Mouse (Mus musculus) forebrain, postnatal 0 days (tissue): ENCODE measurements around the gene Zmym3. TPM values are rescaled to one million over a fixed set of nuclear protein-coding genes. Genes with fewer than 3 reads are reported as not detected.

Experiments used
- ATAC-seq: fragments of 200-750 bp; cut with Nextera tagmentation; 2 replicates; pipeline ENCODE4 v1.8.0; 2017; ENCODE audit warnings: mild to moderate bottlenecking, moderate library complexity
- DNase-seq: peaks from one replicate; pipeline ENCODE4 v3.0.0-alpha.2; 2015
- H3K27ac ChIP-seq: fragments of 300-500 bp; sonication (generic); 2 replicates; pipeline ENCODE4 v1.5.1; 2014; ENCODE audit warnings: low read depth, mild to moderate bottlenecking, antibody characterized with exemption, low read length, moderate library complexity, mixed read lengths
- H3K27me3 ChIP-seq: fragments of 300-500 bp; sonication (generic); 2 replicates; pipeline ENCODE4 v1.6.1; 2014; ENCODE audit warnings: mild to moderate bottlenecking, low read length, mixed read lengths; ENCODE audit not compliant: insufficient read depth
- H3K36me3 ChIP-seq: fragments of 300-500 bp; sonication (generic); 2 replicates; pipeline ENCODE4 v1.6.1; 2014; ENCODE audit warnings: mild to moderate bottlenecking, moderate library complexity; ENCODE audit not compliant: insufficient read depth
- H3K4me1 ChIP-seq: fragments of 300-500 bp; sonication (generic); 2 replicates; pipeline ENCODE4 v1.6.1; 2014; ENCODE audit warnings: antibody characterized with exemption; ENCODE audit not compliant: insufficient read depth
- H3K4me2 ChIP-seq: fragments of 300-500 bp; sonication (generic); 2 replicates; pipeline ENCODE4 v1.6.1; 2014; ENCODE audit warnings: low read depth, mild to moderate bottlenecking, moderate library complexity
- H3K4me3 ChIP-seq: fragments of 300-500 bp; sonication (generic); 2 replicates; pipeline ENCODE4 v1.5.1; 2014; ENCODE audit warnings: low read depth, low read length, mixed read lengths
- H3K9ac ChIP-seq: fragments of 300-500 bp; sonication (generic); 2 replicates; pipeline ENCODE4 v1.6.1; 2014; ENCODE audit warnings: mild to moderate bottlenecking
- H3K9me3 ChIP-seq: fragments of 300-500 bp; sonication (generic); 2 replicates; pipeline ENCODE4 v1.6.1; 2016; ENCODE audit warnings: low read length
- CTCF ChIP-seq: sonication (generic); IDR thresholded peaks from 2 replicates; pipeline ENCODE4 v1.5.1; 2016; ENCODE audit warnings: antibody characterized with exemption, control low read depth, low read depth
- WGBS: fragments of 180-500 bp; shearing (Covaris S2); extraction: QIAGEN DNeasy Blood & Tissue Kit; methylation state at CpG from one replicate; pipeline ENCODE4 v1.1.7; 2014; 5-methylcytosine and 5-hydroxymethylcytosine counted together
- polyA plus RNA-seq: library from polyadenylated mRNA; unstranded; fragments of >200 nt; fragmentation: Nextera tagmentation; extraction: Ambion mirVana; gene quantifications from 2 replicates; pipeline ENCODE4 v1.2.1, GENCODE M21; 2015
- total RNA-seq: library from RNA; depleted of rRNA; stranded (reverse); fragments of >200 nt; gene quantifications from 2 replicates; pipeline ENCODE4 v1.2.3, GENCODE M21; 2014; rRNA removed

Gene Zmym3
- total RNA-seq, result 197 and 199 TPM in 2 replicates
- polyA plus RNA-seq, result 94.7 and 102 TPM in 2 replicates

DNA sequence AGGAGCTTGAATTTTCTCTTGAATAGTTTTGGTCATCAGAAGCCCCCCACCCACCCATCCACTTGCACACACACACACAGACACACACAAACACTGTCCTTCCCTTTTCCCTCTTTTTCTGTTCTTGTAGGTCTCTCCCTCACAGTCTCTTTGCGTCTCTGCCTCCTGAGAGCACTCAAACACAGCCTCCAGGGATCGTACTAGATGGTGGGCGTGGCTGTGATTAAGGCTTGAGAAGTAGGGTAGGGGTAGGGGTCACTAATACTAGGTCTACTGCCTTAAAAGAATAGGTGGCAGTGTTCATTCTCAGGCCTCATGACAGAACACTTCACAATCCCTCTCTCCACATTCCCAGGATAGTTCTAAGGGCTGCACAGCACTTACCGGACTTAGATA, at the start of gene Zmym3:
Gene Zmym3 (minus strand): TSS at position 150 of the 396 bp plus-strand sequence.
- Histone ChIP-seq H3K9ac (peak within 1 kb of the TSS; percentile 67), H3K4me2 (peak within 1 kb of the TSS; percentile 52), H3K36me3 (peaks cover under 1% of the 10 kb centered on the region; the same call in 1 of the 2 replicates), H3K27ac (peak within 1 kb of the TSS; percentile 86), H3K4me1 (no peaks in the 10 kb centered on the region), H3K27me3 (no peaks in the 10 kb centered on the region), H3K4me3 (peak within 1 kb of the TSS; percentile 56), H3K9me3 (no peaks in the 10 kb centered on the region)
- WGBS, result 26% methylated on average over 4 of the region's 4 CpGs
- peak; percentile 16 for DNase-seq
- no peak for ATAC-seq
- no peak for TF ChIP-seq CTCF

DNA sequence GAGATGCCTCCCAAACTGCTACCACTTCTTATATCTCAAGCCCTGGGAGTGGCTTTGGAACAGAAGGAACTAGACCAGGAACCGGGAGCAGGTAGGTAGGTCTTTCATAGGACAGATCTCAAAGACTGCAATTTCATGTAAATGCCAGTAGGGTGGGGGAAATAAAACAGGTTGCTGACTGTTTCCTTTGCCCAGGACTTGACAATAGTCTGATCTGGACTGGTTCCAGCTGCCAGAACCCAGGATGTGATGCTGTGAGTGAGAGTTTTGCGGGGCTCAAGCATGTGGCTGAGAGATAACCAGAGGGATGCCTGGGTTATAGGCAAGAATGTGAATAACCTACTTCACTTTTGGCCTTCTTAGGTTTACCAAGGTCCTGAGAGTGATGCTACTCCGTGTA, 30.9 kb upstream of the Zmym3 start:
- WGBS, result 80% methylated on average over 3 of the region's 3 CpGs
- Histone ChIP-seq H3K9me3 (no peaks in the 10 kb centered on the region), H3K4me1 (no peaks in the 10 kb centered on the region), H3K9ac (no peak overlapping the region), H3K27me3 (no peaks in the 10 kb centered on the region), H3K27ac (no peak overlapping the region), H3K4me3 (no peak overlapping the region), H3K4me2 (no peak overlapping the region), H3K36me3 (peaks cover 9% of the 10 kb centered on the region; the same call in 1 of the 2 replicates)
- DNase-seq (no peak), ATAC-seq (no peak)
- no peak for TF ChIP-seq CTCF

DNA sequence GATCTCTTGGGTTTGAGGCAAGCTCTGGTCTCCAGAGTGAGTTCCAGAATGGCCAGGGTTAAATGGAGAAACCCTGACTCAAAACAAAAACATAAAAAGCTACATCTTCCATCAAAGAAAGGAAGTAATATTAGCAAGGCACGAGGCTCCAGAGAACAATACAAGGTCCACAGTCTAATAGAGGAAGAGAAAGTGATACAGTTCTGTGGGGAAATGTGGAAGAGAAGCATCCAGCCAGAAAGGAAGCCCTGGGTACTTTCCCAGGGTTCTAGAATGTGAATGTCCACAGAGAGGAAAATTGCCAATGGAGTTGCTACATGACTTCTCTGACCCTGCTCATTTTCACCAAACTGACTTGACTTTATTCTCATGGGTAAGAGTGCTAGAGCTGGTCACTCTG, 30.5 kb upstream of the Zmym3 start:
- TF ChIP-seq CTCF, result no peak
- Histone ChIP-seq H3K27ac (no peak overlapping the region), H3K9me3 (no peaks in the 10 kb centered on the region), H3K4me3 (no peak overlapping the region), H3K4me1 (no peaks in the 10 kb centered on the region), H3K27me3 (no peaks in the 10 kb centered on the region), H3K9ac (no peak overlapping the region), H3K36me3 (peaks cover 13% of the 10 kb centered on the region; the same call in 1 of the 2 replicates), H3K4me2 (no peak overlapping the region)
- WGBS, result 71% methylated on average over 1 of the region's 1 CpGs
- DNase-seq (no peak), ATAC-seq (no peak)

DNA sequence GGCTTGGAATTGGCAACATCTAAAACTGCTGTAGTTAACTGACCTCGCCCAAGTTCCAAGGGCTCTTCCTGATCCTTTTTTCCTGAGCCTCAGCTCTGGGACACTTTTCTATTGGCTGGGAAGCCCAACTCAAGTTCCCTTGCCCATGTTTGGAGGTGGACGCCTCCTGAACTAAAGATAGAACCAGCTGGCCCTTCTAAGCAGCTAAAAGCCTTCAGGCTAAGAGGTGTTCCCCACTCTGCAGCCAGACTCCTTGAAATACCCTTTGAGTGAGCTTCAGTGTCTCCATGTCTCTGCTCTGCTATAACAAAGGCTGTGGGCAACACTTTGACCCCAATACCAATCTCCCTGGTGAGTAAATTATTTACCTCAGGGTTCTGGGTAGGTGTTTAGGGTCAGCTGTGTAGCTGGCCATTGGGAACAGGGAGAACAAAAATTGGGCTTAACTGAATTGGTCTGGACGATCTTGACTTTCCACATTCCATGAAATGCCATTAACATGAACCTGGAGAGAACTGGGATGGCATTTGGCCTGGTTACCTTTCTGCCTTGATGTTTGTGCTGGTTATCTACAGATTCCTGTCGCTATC, 28.3 kb upstream of the Zmym3 start, which contains the start of gene Itgb1bp2:
Gene Itgb1bp2 (plus strand): TSS at position 203 of the 590 bp plus-strand sequence.
- 76% methylated on average over 4 of the region's 4 CpGs for WGBS
- Histone ChIP-seq H3K4me1 (no peaks in the 10 kb centered on the region), H3K9ac (no peak within 1 kb of the TSS), H3K4me3 (no peak within 1 kb of the TSS), H3K27me3 (no peaks in the 10 kb centered on the region), H3K27ac (no peak within 1 kb of the TSS), H3K9me3 (no peaks in the 10 kb centered on the region), H3K4me2 (no peak within 1 kb of the TSS), H3K36me3 (peaks cover 16% of the 10 kb centered on the region)
- no peak for ATAC-seq
- TF ChIP-seq CTCF, result no peak
- no peak for DNase-seq

DNA sequence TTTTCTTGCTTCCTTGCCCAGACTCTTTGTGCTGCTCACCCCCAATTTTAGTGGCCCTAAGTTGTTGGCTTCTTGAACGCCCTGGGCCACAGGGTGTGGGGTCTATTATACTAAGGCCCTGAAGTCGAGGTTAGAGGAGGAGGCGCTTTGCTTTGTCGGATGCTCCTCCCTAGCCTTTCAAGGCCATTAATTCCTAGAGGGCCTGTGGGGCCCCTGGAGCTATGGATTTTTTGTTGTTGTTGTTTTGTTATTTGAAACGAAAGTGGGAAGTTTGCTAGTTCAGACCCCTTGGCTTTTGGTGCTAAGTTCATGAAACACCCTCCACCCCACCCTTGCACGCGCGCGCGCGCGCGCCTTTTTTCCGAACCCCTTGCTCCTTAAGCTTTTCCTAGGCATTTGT, 9.3 kb upstream of the Zmym3 start:
- no peak for DNase-seq

DNA sequence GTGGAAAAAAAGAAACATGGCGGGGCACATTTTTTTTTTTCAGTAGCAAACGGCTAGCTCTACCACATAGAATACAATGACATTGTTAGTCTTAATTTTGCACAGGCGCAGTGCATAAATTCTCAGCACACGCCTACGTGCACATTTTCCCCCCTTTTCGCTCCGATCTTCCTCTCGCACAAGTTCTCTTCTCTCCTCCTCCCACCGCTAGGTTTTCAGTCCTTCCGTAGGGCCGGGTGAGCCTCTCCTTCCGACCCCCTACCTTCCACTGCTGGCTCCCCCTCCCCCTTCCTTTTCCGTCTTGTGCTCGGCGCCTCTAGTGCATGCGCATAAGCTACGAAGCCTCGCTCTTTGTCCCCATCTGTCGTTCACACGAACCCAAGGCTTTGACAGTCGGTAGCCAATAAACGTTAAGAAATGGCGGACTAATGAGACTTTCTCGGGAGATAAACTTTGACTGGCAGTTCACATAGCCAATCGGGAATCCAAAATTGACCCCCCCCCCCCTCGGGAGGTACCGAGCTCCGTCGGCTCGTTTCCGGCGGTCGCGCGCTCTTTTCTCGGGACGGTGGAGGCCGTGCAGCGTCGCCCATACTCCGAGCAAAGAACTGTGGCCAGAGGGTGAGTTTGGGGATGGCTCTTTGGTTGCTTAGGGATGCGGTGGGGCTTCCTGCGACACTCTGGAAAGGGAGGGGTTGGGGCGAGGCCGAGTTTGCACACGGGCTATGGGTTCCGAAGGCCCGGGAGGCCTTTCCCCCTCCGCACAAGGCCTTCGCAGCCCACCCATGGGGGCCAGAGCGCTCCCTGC, 8.7 kb upstream of the Zmym3 start, which contains the start of gene Nono:
Gene Nono (plus strand): TSS at position 177 of the 808 bp plus-strand sequence.
- Histone ChIP-seq H3K9ac (peak within 1 kb of the TSS; percentile 77), H3K27me3 (no peaks in the 10 kb centered on the region), H3K36me3 (no peaks in the 10 kb centered on the region), H3K4me3 (peak within 1 kb of the TSS; percentile 55), H3K27ac (peak within 1 kb of the TSS; percentile 93), H3K4me1 (peaks cover 5% of the 10 kb centered on the region; the same call in 1 of the 2 replicates), H3K9me3 (no peaks in the 10 kb centered on the region), H3K4me2 (peak within 1 kb of the TSS; percentile 50)
- ATAC-seq (peak; percentile 97), DNase-seq (peak; percentile 95)
- peak; percentile 59 for TF ChIP-seq CTCF
- WGBS, result 34% methylated on average over 51 of the region's 51 CpGs

More for the DNA sequence above, 9.3 kb upstream of the Zmym3 start:
- H3K9ac ChIP-seq, result peak overlapping the region; percentile 77
- no peak for TF ChIP-seq CTCF
- peak overlapping the region; percentile 93 for H3K27ac ChIP-seq
- H3K9me3 ChIP-seq, result no peaks in the 10 kb centered on the region
- peaks cover 5% of the 10 kb centered on the region; the same call in 1 of the 2 replicates for H3K4me1 ChIP-seq
- H3K27me3 ChIP-seq, result no peaks in the 10 kb centered on the region
- H3K36me3 ChIP-seq, result no peaks in the 10 kb centered on the region
- peak; percentile 19 for ATAC-seq
- H3K4me2 ChIP-seq, result peak overlapping the region; percentile 50
- WGBS, result 29% methylated on average over 14 of the region's 14 CpGs
- peak overlapping the region; percentile 55 for H3K4me3 ChIP-seq

DNA sequence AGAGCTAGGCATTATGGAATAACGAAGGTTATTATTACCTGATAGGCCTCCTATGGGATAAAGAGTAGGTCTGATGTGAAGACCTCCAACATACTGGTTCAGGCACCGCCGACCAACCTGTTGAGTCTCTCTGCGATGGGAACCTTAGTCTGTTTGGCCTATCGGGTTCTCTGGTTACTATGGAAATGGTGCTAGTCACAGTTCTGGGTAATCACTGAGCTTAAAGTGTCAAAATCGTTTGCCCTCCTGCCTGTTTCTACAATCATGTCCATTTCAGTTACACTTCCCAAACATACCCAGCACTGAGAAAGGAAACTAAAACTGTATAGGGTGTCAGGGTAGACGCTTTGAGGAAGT, 8.1 kb upstream of the Zmym3 start:
- Histone ChIP-seq H3K4me3 (peak overlapping the region; percentile 55), H3K4me2 (peak overlapping the region; percentile 41), H3K36me3 (no peaks in the 10 kb centered on the region), H3K27ac (peak overlapping the region; percentile 93), H3K9me3 (no peaks in the 10 kb centered on the region), H3K9ac (peak overlapping the region; percentile 44), H3K4me1 (peaks cover 5% of the 10 kb centered on the region; the same call in 1 of the 2 replicates), H3K27me3 (no peaks in the 10 kb centered on the region)
- peak; percentile 8 for ATAC-seq
- no peak for DNase-seq
- TF ChIP-seq CTCF, result no peak
- WGBS, result 34% methylated on average over 7 of the region's 7 CpGs
